Mouse (Mus musculus) CH12.LX (cell line): ENCODE results near the gene Kirrel3. TPM values are rescaled to one million over a fixed set of nuclear protein-coding genes. Genes with fewer than 3 reads are reported as not detected.

Experiments
- DNase-seq: peaks from one replicate; pipeline ENCODE4 v3.0.0-alpha.2; 2013; ENCODE audit errors: extremely low read depth
- H3K27ac ChIP-seq: 2 replicates; pipeline ENCODE4 v1.5.1; 2012; ENCODE audit warnings: low read depth, mild to moderate bottlenecking, control low read depth, moderate library complexity; ENCODE audit not compliant: insufficient read depth
- H3K27me3 ChIP-seq: replicated peaks from 2 replicates; pipeline ENCODE3; 2012; ENCODE audit warnings: inconsistent platforms
- H3K36me3 ChIP-seq, 2 experiments: replicated peaks in 1 of 2; 2 replicates each; pipeline versions ENCODE3 to v1.6.1; 2012; ENCODE audit warnings: inconsistent platforms in 1 of 2, low read length in 1 of 2, mild to moderate bottlenecking in 1 of 2, mixed read lengths in 1 of 2, moderate library complexity in 1 of 2; ENCODE audit not compliant: control insufficient read depth in 1 of 2, insufficient read depth in 1 of 2
- H3K4me1 ChIP-seq, 2 experiments: 2 replicates each; pipeline ENCODE4 v1.6.1; 2012; ENCODE audit warnings: inconsistent platforms in 1 of 2, moderate library complexity in 1 of 2; ENCODE audit not compliant: insufficient read depth in 2 of 2, control insufficient read depth in 1 of 2
- H3K4me2 ChIP-seq: 2 replicates; pipeline ENCODE4 v1.6.1; 2012; ENCODE audit warnings: low read depth, mild to moderate bottlenecking, control low read depth; ENCODE audit not compliant: poor library complexity, insufficient read depth, severe bottlenecking
- H3K4me3 ChIP-seq, 3 experiments: fragments of 150-350 bp in 1 of 3; sonication (generic) in 1 of 3; replicated peaks in 1 of 3; 2 replicates each; pipeline versions ENCODE3 to v1.5.1; 2011 to 2012; ENCODE audit warnings: low read depth in 2 of 3, low read length in 2 of 3, mild to moderate bottlenecking in 2 of 3, moderate library complexity in 2 of 3, control low read depth in 1 of 3, improper control_type of control experiment in 1 of 3, inconsistent platforms in 1 of 3, mixed read lengths in 1 of 3; ENCODE audit not compliant: poor library complexity in 1 of 3
- H3K79me2 ChIP-seq: replicated peaks from 2 replicates; pipeline ENCODE4 v1.6.1; 2012; ENCODE audit warnings: mild to moderate bottlenecking, moderate library complexity; ENCODE audit not compliant: control insufficient read depth, poor library complexity, insufficient read depth, severe bottlenecking; ENCODE audit errors: extremely low read depth
- H3K9ac ChIP-seq: 2 replicates; pipeline ENCODE4 v1.6.1; 2012; ENCODE audit warnings: low read depth, mild to moderate bottlenecking, control low read depth, moderate library complexity; ENCODE audit not compliant: insufficient read depth
- H3K9me3 ChIP-seq: replicated peaks from 2 replicates; pipeline ENCODE3; 2012; ENCODE audit warnings: low read length, inconsistent platforms, mixed read lengths
- CHD1 ChIP-seq: IDR thresholded peaks from 2 replicates; pipeline ENCODE4 v1.6.1; 2012; ENCODE audit warnings: low read depth, low read length, improper control_type of control experiment, inconsistent platforms
- CTCF ChIP-seq, 2 experiments: IDR thresholded peaks in 1 of 2; conservative IDR thresholded peaks in 1 of 2; 2 replicates each; pipeline ENCODE4 v1.5.1; 2011 to 2012; ENCODE audit warnings: low read depth in 2 of 2, low read length in 2 of 2, improper control_type of control experiment in 1 of 2, inconsistent platforms in 1 of 2, mild to moderate bottlenecking in 1 of 2, moderate library complexity in 1 of 2
- E2F4 ChIP-seq: IDR thresholded peaks from 2 replicates; pipeline ENCODE4 v1.6.1; 2011; ENCODE audit warnings: low read depth, low read length, improper control_type of control experiment; ENCODE audit not compliant: insufficient replicate concordance
- GABPA ChIP-seq: IDR thresholded peaks from 2 replicates; pipeline ENCODE4 v1.6.1; 2012; ENCODE audit warnings: low read depth, low read length, improper control_type of control experiment, inconsistent platforms; ENCODE audit not compliant: insufficient replicate concordance
- HCFC1 ChIP-seq: IDR thresholded peaks from 2 replicates; pipeline ENCODE4 v1.6.1; 2012; ENCODE audit warnings: low read depth, mild to moderate bottlenecking, inconsistent platforms, low read length, improper control_type of control experiment
- JUN ChIP-seq: IDR thresholded peaks from 2 replicates; pipeline ENCODE4 v1.6.1; 2011; ENCODE audit warnings: low read depth, mild to moderate bottlenecking, low read length, improper control_type of control experiment, moderate library complexity; ENCODE audit not compliant: insufficient read depth
- JUND ChIP-seq: conservative IDR thresholded peaks from 2 replicates; pipeline ENCODE4 v1.6.1; 2011; ENCODE audit warnings: low read depth, low read length, improper control_type of control experiment
- MAZ ChIP-seq: IDR thresholded peaks from 2 replicates; pipeline ENCODE4 v1.6.1; 2012; ENCODE audit warnings: low read depth, mild to moderate bottlenecking, inconsistent platforms, low read length, improper control_type of control experiment, moderate library complexity
- MEF2A ChIP-seq: IDR thresholded peaks from 2 replicates; pipeline ENCODE4 v1.6.1; 2014; ENCODE audit warnings: low read depth, mild to moderate bottlenecking, inconsistent platforms, low read length, improper control_type of control experiment, borderline replicate concordance
- MXI1 ChIP-seq: IDR thresholded peaks from 2 replicates; pipeline ENCODE4 v1.6.1; 2011; ENCODE audit warnings: mild to moderate bottlenecking, low read depth, low read length, improper control_type of control experiment
- NRF1 ChIP-seq: IDR thresholded peaks from 2 replicates; pipeline ENCODE4 v1.6.1; 2014; ENCODE audit warnings: low read depth, mild to moderate bottlenecking, inconsistent platforms, low read length, improper control_type of control experiment, moderate library complexity
- PAX5 ChIP-seq: IDR thresholded peaks from 2 replicates; pipeline ENCODE4 v1.6.1; 2012; ENCODE audit warnings: low read length, inconsistent platforms, mixed read lengths
- POLR2A ChIP-seq: IDR thresholded peaks from 2 replicates; pipeline ENCODE4 v1.6.1; 2011; ENCODE audit warnings: low read depth, mild to moderate bottlenecking, improper control_type of control experiment, low read length
- POLR2AphosphoS2 ChIP-seq: IDR thresholded peaks from 2 replicates; pipeline ENCODE4 v1.6.1; 2011; ENCODE audit warnings: low read depth, low read length, improper control_type of control experiment
- RAD21 ChIP-seq: IDR thresholded peaks from 2 replicates; pipeline ENCODE4 v1.6.1; 2011; ENCODE audit warnings: low read depth, mild to moderate bottlenecking, low read length, improper control_type of control experiment, moderate library complexity
- RCOR1 ChIP-seq: conservative IDR thresholded peaks from 2 replicates; pipeline ENCODE4 v1.6.1; 2012; ENCODE audit warnings: low read depth, mild to moderate bottlenecking, inconsistent platforms, low read length, improper control_type of control experiment
- SIN3A ChIP-seq: IDR thresholded peaks from 2 replicates; pipeline ENCODE4 v1.6.1; 2012; ENCODE audit warnings: low read length, improper control_type of control experiment, inconsistent platforms
- SMC3 ChIP-seq: IDR thresholded peaks from 2 replicates; pipeline ENCODE4 v1.6.1; 2011; ENCODE audit warnings: low read depth, low read length, improper control_type of control experiment
- TBP ChIP-seq: conservative IDR thresholded peaks from 2 replicates; pipeline ENCODE4 v1.6.1; 2011; ENCODE audit warnings: low read depth, low read length, improper control_type of control experiment
- UBTF ChIP-seq: IDR thresholded peaks from 2 replicates; pipeline ENCODE4 v1.6.1; 2012; ENCODE audit warnings: low read depth, mild to moderate bottlenecking, inconsistent platforms, low read length, improper control_type of control experiment, moderate library complexity
- USF1 ChIP-seq: IDR thresholded peaks from 2 replicates; pipeline ENCODE4 v1.6.1; 2014; ENCODE audit warnings: low read depth, mild to moderate bottlenecking, inconsistent platforms, low read length, improper control_type of control experiment
- ZC3H11A ChIP-seq: IDR thresholded peaks from 2 replicates; pipeline ENCODE4 v1.6.1; 2012; ENCODE audit warnings: low read depth, mild to moderate bottlenecking, inconsistent platforms, low read length, improper control_type of control experiment
- dilution Hi-C: fragments of 300-500 bp; cut with MboI; formaldehyde crosslinking; loops from 2 replicates; pipeline ENCODE4 v1.14.3; 2020; ENCODE audit warnings: low sequenced_read_pairs; ENCODE audit not compliant: extremely low pct_unique_long_range_greater_than_20kb, extremely low pct_ligation_motif_present
- in situ Hi-C: fragments of 300-500 bp; cut with MboI; formaldehyde crosslinking; loops from 3 replicates; pipeline ENCODE4 v1.14.3; 2019; ENCODE audit warnings: low sequenced_read_pairs, low pct_ligation_motif_present, low pct_unique_long_range_greater_than_20kb, mixed read lengths
- polyA plus RNA-seq: library from polyadenylated mRNA; unstranded; fragments of >175 nt; gene quantifications from 2 replicates; pipeline ENCODE4 v1.2.1, GENCODE M21; 2012; ENCODE audit warnings: low read depth; ENCODE audit not compliant: insufficient read length
- total RNA-seq, 2 experiments: library from RNA; depleted of rRNA; stranded (reverse); fragments of 300-350 nt in 1 of 2; fragments of >200 nt in 1 of 2; gene quantifications; 2 replicates each; pipeline ENCODE4 v1.2.3; 2012 to 2014

The Kirrel3 gene
- total and polyA plus RNA-seq, 3 experiments = not detected

DNA sequence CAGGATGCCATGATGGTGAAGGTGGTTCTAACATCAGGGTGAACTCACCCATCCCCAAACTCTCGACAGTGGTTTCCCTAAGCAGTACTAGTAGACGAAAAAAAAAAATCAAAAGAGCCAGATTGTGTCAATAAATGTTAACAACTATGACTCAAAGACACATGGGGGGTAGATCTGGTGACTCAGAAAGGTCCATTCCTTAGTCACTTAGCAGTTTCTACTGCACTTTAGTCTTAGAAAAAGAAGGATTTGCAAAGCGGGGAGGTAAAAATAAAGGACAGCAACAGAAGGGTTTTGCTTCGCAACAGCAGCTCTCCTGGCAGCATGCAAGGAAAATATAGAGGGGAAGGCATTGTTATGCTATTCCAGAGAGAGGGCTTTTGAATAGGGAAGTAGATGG, 41.7 kb upstream of the Kirrel3 start:
- Histone ChIP-seq H3K4me1 (no peaks in the 10 kb centered on the region), H3K9ac (no peak overlapping the region), H3K27ac (no peak overlapping the region), H3K9me3 (no peaks in the 10 kb centered on the region), H3K36me3 (no peaks in the 10 kb centered on the region), H3K4me2 (no peak overlapping the region), H3K79me2 (no peaks in the 10 kb centered on the region), H3K4me3 (no peak overlapping the region), H3K27me3 (peaks cover 29% of the 10 kb centered on the region)
- no peak for DNase-seq
- dilution Hi-C loops (no loop called here), in situ Hi-C loops (no loop called here)
- no peak for TF ChIP-seq MEF2A
- TF ChIP-seq POLR2A = no peak
- no peak for TF ChIP-seq TBP
- no peak for TF ChIP-seq E2F4
- TF ChIP-seq USF1 = no peak
- no peak for TF ChIP-seq HCFC1
- no peak for TF ChIP-seq MXI1

DNA sequence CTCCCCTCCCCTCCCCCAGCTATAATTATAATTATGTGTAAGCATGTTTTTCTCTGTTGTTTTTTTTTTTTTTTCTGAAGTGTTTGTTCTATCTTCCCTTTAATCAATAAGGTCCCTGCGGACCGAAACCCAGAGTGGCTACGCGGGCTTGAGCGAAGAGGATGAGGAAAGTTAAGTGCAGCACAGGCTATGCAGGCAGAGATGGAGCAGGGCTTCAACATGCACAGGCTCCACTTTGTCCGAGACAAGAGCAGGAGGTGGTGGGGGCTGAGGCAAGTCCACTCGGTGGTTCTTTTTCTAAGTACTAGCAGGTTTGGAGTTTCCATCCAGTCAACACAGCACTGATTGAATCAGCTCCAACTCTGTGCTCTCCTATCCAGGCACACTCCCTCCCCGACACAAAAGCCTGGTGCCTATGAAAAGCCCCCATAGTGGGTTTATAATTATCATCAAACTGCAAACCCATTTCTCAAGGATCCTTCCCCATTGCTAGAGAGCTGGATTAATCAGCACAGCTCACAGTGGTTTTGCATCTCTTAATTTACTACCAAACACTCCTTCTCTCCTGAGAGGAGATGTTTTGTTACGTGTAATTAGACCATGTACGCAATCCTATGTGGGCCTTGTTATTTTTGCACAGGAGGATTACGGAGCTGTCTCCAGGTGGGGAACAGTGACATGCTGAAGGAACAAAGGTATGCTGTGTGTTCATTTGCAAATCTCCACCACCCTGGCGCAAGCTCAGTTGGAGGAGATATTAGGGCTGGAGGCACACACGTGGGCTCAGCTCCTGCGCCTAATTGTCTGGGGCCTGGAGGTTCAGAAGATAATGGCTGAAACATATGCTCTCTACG, 39.0 kb upstream of the Kirrel3 start:
- no peak overlapping the region for H3K4me3 ChIP-seq
- H3K4me2 ChIP-seq = no peak overlapping the region
- H3K9me3 ChIP-seq = no peaks in the 10 kb centered on the region
- TF ChIP-seq NRF1 (no peak), CHD1 (no peak), E2F4 (no peak), UBTF (no peak), MAZ (no peak), MEF2A (no peak), ZC3H11A (no peak), SIN3A (no peak), GABPA (no peak), MXI1 (no peak), RCOR1 (no peak), RAD21 (no peak), PAX5 (no peak), SMC3 (no peak), CTCF (conservative IDR thresholded peaks at IDR 0.05 in 1 of 2, IDR thresholded peaks at IDR 0.05 in 1 of 2; ENCODE audit: low read depth in 2 of 2, low read length in 2 of 2) (no peak), POLR2AphosphoS2 (no peak), JUND (no peak), JUN (no peak)
- peaks cover 46% of the 10 kb centered on the region for H3K27me3 ChIP-seq
- H3K27ac ChIP-seq = no peak overlapping the region
- DNase-seq = no peak
- H3K79me2 ChIP-seq = no peaks in the 10 kb centered on the region
- dilution Hi-C loops (no loop called here), in situ Hi-C loops (no loop called here)
- no peaks in the 10 kb centered on the region for H3K36me3 ChIP-seq
- no peak overlapping the region for H3K9ac ChIP-seq
- H3K4me1 ChIP-seq = no peaks in the 10 kb centered on the region
